Mouse (Mus musculus) neural tube, embryonic 11.5 days (tissue): ENCODE measurements at regions not wholly inside any gene's neighbourhood (a gene's known extent, or its start where the extent isn't known, plus 50 kb on each side); places are given as distances from the start of the nearest gene placed in this dataset. TPM values are rescaled to one million over a fixed set of nuclear protein-coding genes. Genes with fewer than 3 reads are reported as not detected.

Experiments used
- microRNA-seq: library from miRNA; unstranded; fragments of <30 nt; microRNA quantifications from one replicate; pipeline ENCODE4, GENCODE M21; 2016

Small RNAs in the stretch of these regions (microRNA-seq; reads per million reads assigned to microRNA genes)
- gene Gm23162 (not detected), gene Gm26250 (not detected)
